Mouse (Mus musculus) MEL-GATA-1-ER (cell line): ENCODE measurements around the gene Creld2.
"Not testable (repeated sequence)": the region's sequence is repeated elsewhere in the genome, so short reads cannot be mapped to it uniquely, and the experiment has no call there.

Experiments
- DNase-seq: peaks from one replicate; pipeline ENCODE4 v3.0.0-alpha.2; 2012; ENCODE audit warnings: low read depth; ENCODE audit errors: extremely low read depth

Gene Creld2

DNA sequence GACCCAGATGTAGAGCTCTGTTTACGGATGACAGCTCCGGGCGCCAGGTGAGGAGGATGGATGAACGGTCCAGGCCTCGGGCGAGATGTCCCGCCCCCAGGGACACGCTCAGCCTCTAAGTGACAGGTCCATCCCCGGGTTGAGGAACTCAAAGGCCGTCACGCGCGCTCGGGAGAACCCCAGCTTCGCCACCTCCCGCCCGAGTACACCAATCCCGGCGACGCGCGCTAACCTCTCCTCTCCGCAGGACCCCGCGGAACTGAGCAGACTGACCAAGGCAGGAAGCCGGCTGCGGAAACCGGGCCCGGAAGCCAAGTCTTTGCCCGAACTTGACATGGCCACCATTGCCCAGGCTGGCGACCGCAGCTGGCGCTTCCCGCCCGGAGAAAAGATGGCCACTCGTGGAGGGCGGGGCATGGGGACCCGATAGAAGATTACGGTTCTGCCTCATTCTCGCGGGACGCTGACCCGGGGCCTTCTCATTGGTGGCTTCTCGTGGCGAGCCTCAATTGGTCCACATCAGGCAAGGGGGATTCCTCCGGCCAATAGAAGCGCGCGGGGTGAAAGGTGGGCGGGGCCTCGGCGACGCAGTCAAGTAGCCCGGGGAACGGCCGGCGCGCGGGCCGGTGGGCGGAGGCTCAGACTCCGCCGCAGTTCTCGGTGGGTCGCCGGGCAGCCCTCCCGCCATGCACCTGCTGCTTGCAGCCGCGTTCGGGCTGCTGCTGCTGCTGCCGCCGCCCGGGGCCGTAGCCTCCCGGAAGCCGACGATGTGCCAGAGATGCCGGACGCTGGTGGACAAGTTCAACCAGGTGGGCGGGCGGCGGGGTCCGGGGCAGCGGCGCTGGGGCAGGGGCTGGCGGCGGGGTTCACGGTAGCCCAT is at the start of gene Creld2, which contains the start of gene Alg12:
TSS of gene Creld2 (plus strand) at position 621 of the 880 bp plus-strand sequence.
TSS of gene Alg12 (minus strand) at position 293 of the 880 bp plus-strand sequence.
- peak; percentile 97 for DNase-seq

DNA sequence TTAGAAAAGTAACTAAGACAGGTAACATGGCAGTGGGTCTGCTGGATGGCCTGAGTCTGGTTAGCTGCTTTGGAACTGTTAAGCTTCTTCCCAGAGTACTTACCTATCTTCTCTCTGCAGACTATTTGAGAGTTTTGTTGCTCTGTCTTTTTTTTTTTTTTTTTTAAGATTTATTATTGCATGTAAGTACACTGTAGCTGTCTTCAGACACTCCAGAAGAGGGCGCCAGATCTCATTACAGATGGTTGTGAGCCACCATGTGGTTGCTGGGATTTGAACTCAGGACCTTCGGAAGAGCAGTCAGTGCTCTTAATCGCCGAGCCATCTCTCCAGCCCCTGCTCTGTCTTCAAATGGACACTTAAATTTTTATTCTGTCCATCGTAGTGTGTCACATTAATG is 44.8 kb upstream of the Creld2 start:
- DNase-seq: not testable (repeated sequence)

DNA sequence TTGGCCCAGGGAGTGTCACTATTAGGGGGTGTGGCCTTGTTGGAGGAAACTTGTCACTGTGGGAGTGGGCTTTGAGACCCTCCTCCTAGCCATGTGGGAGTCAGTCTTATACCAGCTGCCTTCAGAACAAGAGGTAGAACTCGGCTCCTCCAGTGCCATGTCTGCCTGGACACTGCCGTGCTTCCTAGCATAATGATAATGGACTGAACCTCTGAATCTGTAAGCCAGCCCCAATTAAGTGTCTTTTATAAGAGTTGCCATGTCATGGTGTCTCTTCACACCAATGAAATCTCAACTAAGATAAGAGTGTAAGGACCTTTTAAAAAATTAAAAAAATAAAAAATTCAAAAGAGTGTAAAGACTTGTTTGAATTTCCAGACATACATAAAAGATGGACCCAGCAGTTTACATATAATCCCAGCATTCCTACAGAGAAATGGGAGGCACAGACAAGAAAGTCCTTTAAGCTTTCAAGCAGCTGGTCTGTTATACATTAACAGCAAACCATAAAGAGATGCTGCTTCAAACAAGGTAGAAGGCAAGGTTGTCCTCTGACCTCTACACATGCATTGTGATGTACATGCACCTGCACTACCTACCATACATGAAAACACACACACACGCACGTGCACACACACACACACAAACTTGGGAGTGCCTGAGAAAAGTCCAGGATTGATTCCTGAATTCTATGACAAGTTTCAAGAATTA is 27.2 kb upstream of the Creld2 start:
- DNase-seq: no peak

DNA sequence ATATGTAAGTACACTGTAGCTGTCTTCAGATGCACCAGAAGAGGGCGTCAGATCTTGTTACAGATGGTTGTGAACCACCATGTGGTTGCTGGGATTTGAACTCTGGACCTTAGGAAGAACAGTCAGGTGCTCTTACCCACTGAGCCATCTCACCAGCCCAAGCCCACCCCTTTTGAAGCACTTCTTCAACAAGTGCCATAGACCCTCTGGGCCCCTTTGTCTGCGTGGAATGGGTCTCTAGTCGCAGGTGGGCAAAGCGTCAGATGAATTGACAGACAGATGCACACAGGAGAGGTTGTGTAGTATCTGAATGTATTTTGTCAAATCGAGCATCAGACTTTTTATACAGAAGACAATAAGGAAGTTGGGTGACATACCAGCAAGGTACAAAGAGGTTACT is 24.7 kb upstream of the Creld2 start:
- not testable (repeated sequence) for DNase-seq

DNA sequence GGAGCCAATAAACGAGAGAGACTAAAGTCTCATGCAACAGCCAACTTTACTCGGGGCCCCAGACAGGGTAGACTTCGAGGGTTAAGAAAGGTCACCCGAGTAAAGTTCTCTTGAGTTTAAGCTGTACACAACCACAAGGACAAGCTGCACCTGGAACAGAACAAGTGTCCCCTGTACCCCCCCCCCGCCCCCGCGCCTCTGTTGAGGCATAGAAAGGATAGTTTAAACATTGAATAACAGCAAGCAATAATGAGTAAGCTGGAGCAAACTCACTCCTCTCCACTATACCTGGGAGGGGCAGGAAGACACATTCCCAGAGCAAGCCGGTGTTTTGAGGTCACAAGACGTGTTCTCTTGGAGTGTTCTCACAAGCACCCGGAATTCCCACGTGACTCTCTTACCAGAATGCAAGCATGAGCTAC is 19.5 kb upstream of the Creld2 start:
- no peak for DNase-seq

DNA sequence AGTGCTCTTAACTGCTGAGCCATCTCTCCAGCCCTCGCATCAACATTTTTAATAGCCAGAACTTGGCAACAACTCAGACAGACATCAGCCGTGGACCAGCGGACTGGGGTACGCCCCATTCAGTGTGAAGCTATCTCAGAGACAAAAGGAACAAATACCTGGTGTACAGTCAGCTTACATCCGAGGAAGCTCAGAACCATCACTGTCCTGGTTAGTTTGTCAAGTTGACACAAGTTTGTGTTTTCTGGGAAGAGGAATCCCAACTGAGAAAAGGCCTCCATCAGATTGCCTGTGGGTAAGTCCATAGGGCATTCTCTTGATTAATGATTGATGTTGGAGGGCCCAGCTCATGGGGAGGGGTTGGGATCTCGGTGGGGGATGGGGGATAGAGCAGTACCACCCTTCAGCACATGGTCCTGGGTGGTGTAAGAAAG is 18.5 kb upstream of the Creld2 start:
- DNase-seq: no peak

DNA sequence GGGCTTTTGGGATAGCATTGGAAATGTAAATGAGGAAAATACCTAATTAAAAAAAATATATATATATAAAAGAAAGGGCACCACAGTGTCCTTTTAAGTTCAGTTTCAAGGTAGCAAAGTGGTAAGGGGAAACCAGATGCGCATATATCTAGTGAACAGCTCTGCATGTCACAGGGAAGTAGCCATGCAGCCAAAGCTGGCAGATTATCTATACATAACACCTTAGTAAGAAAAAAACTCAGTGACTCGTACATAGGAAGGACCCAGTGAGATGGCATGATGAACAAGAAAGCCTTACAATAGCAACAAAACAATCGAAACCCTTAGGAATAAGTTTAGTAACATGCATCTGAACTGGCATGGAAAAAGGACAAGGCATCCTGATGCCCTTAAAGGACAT is 17.5 kb upstream of the Creld2 start:
- DNase-seq: peak; percentile 29

DNA sequence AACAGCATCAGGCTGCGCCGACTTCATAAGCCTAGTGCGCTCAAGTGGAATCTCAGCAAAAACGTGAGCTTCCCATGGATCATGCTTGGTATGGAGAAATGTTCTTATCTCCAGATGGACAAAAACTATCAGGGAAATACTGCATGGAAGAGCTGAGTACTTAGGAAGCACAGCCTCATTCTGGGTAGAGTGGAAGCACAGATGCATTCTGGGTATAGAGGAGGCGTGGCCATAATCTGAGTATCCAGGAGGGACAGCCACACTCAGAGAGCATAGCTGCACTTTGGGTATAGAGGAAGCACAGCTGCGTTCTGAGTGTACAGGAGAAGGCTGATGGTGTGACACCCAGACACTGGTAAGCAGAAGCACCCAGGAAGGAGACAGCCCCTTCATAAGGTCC is 17.1 kb upstream of the Creld2 start:
- DNase-seq: peak; percentile 44

DNA sequence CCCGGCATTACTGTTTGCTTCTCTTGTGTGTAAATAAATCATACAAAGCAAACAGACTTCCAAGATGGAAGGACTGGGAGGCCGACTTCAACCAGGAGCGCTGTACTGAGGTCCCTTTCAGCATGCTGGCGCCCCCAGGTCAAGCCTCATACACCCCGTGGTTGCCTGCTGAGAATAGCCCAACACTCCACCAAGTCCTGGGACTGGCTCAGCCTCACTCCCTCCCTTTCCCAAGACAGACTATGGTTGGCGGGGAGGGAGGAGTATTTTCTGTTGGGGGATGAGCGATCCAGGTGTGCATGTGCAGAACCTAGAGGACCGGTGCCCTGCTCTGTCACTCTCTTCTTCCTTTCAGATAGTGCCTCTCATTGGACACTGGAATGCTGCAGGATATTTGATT is 11.3 kb upstream of the Creld2 start:
- no peak for DNase-seq

DNA sequence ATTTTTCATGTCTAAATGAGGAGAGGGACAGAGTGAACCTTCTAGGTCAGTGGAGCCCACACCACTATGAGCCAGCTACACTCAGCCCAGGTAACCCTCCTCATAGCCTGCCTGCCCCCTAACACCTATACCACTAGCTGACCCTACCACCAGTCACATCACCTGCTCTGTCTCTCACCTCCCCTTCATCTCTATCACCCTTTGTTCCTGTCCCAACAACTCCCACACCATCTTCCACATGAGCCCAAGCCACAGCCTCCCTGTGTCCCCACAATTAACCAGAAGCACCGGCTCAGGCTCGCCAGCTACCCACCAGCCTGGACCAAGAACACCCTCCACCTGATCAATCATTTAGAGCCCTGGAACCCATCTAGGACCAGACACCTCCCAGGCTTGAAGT is 9.1 kb upstream of the Creld2 start:
- DNase-seq: no peak

DNA sequence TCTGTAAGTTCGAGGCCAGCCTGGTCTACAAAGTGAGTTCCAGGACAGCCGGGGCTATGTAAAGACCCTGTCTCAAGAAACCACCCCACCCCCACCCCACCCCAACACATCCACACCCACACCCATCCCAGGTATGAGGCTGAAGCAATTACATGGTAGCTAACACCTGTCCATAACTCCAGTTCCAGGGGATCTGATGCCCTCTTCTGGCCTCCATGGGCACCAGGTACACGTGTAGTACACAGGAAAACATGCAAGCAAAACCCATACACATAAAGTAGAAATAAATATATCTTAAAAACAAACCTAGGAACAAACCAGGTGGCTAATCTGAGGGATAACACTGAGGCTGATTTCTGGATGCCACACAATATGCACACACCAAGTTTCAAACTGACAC is 6.2 kb upstream of the Creld2 start:
- DNase-seq: no peak

DNA sequence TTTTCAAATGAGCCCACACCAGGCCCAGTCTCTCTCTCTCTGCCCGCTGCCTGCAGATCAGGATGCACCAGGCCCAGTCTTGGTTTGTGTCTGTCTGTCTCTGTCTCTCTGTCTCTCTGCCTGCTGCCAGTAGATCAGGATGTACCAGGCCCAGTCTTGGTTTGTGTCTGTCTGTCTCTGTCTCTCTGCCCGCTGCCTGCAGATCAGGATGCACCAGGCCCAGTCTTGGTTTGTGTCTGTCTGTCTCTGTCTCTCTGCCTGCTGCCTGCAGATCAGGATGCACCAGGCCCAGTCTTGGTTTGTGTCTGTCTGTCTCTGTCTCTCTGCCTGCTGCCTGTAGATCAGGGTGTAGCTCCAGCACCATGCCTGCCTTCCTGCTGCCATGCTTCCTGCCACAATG is 5.6 kb upstream of the Creld2 start:
- not testable (repeated sequence) for DNase-seq

DNA sequence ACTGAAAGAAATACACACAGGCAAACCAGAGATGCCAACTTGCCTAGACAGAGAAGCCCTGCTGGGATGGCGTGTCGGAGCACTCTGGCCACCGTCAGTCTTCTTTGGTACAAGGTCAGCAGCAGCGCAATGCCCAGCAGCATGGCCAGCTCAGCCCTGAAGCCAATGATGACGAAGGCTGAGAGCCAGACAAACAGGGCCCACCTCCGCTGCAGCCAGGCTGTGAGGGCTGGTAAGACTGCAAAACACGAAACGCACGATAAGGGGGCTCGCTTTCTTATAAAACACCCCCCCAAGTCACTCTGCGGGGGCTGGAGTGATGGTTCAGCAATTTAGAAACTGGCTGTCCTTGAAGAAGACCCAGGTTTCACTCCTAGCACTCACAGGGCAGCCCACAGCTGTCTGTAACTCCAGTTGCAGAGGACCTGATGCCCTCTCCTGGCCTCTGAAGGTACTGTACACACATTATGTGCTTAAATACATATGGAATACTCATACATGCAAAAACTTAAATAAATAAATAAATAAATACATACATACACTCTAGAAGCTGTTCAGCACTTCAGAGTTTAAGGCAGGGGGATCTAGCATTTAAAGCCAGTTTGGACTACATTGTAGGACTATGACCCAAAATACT is 4.9 kb upstream of the Creld2 start:
- peak; percentile 21 for DNase-seq

DNA sequence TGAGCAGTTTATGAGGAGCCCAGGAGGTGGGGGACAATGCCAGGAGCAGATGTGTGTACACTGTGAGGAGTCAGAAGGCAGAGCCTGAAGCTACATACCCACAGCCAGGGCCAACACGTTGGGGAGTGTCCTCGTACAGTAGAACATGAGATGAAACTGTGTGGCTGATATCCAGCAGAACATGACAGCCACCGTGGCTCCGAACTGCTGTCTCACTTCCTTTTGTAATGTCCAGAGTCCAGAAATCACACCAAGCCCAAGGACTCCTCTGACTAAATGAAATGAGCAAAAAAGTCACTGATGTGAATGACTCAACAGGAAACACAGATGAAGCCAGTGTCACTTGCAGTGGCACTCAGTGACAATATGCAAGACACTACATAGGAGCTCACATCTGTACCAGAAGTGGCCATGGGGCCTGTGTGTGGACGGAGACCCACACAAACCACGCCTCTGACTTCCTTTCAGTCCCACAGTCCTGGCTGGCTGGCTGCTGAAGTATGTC is 4.2 kb upstream of the Creld2 start:
- DNase-seq: no peak

DNA sequence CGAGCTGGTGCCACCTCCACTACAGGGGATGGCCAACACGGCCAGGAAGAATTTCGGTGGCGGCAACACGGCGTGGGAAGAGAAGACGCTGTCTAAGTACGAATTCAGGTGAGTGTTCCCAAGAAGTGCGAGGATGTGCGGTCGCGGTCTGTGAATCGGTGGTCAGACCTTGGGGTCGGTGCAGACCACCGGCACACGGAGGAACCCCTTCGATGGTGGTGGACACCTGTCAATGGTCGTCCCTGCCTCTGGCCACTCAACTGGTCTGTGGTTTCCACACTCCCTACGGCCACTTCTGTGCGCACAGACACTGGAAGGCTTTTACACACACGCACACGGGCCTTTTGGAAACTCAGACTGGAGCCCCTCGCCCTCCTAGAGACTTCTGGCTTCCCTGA is 459 bp downstream of the Creld2 start:
- DNase-seq: no peak

DNA sequence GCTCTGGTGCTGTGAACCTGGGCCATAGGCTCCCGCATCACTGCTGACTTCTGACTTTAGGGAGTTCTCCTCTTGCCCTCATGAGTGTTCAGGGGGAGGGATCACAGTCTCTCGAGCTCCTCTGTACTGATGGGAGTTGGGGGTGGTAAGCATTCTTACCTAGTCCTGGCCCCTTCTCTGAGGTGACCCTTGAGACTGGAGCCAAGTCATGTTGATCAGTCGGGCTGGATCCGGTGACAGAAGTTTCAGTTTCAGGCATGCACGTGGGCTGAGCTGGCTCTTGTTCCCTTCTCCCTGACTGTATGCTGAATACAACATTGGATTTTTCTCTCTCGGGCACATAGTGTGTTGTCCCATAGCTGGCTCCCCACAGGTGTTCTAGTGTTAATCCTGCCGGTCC is 2.0 kb downstream of the Creld2 start:
- DNase-seq: no peak

DNA sequence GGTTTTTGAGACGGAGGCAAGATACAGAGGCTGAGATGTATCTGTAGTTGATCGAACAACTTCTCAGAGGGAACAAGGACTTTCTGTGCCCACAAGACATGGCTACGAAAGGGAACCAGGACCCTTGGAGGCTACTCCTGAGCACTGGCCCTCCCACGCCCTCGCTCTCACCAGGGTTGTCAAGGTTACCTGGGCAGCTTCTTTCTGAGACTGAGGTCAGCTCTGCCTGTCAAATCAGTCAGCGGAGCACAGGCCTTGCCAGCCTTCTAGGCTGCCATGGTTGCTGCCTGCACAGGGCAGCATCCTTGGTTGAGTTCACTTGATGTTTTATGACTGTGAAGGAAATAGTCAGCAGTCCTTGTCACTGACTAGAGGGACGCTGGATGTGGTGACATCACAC is 3.1 kb downstream of the Creld2 start:
- no peak for DNase-seq

DNA sequence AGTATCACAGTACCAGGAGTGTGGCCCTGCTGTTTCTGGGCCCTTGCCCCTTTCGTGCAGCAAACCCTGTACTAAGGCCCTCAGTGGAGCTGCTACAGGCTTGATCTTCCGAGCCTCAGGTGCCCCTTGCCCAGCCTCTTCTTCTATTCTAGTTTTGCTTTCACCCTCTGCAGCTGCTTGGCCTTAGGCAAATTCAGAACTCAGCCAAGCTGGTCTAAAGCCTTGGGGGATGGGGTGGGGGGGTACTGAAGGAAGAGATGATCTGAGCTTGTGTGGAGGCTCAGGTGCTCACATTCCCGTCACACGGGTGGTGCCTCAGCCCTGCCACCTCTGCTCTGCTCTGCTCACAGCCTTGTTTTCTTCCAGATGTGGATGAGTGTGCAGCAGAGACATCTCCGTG is 3.9 kb downstream of the Creld2 start:
- no peak for DNase-seq

DNA sequence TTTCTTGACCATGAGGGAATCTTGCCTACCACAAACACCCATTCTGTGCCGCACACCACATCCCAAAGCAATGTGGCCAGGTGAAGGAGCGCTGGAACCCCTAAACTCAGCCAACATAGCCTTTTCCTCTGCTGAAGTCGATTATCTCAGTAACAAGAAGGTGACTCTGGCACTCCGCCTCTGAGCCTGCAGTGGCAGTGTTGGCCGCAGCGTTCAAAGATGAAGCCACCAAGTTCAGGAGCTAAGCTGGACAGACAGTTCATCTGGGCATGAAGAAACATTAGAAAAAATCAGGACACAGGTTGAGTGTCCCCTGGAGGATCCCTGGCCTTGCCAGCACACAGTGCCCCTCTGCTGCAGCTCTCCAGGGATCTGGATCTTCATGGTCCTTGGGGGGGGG is 8.0 kb downstream of the Creld2 start:
- DNase-seq: no peak

DNA sequence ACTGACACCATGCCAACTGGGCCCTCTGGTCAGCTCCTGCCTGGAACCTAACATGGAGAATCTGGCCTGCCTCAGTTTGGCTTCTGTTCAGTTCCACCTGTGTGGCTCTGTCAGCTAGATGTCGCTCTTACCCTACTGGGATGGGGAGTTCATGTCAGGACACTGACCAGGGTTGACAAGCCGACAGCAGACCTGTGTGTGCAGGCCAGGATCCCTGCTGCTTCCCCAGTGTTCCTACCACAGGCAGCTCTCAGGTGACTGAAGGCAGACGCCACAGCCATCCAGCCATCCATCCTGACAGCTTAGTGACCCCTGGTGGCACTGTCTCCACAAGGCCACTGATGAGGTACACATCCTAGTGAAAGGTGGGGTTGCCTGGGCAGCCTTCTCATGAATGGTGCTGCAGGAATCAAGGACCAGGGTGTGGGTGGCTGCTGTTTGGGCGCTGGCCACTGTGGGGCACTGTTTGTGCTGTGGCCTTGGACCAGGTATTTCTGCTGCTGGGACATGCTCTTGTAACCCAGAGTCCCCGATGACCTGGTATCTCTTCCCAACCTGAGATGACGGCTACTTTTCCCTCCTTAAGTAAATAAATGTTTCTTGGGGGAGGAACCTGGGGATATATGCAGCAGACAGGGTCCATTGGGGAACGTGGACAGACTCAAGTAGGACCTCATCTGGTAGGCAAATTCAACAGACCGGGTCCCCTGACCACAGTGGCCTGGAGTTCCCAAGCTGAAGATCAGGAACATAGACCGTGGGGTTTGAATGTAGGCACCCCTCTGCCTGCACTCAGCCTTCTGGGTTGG is 8.7 kb downstream of the Creld2 start:
- peak; percentile 39 for DNase-seq
